Mouse (Mus musculus): ENCODE data around the gene Trip6. TPM values are rescaled to one million over a fixed set of nuclear protein-coding genes. Genes with fewer than 3 reads are reported as not detected.

Gene Trip6
- polyA plus RNA-seq (2015; fragmentation: Illumina TruSeq; extraction: RNeasy Lipid Tissue Mini Kit (QIAGEN cat#74804); ENCODE audit: low read depth, low replicate concordance), result 6.6 TPM

GRCm38 (mm10) chr5:137314193-137315083 lies at the start of gene Trip6:
Gene Trip6, minus strand, starts transcription at chr5:137314404.

GRCm38 (mm10) chr5:137349384-137350204 lies 35.4 kb upstream of the Trip6 start, which contains the start of gene Ephb4:
Gene Ephb4, plus strand, starts transcription at chr5:137350109.

GRCm38 (mm10) chr5:137333512-137334174 lies 19.4 kb upstream of the Trip6 start, which contains the start of gene Slc12a9:
Gene Slc12a9, minus strand, starts transcription at chr5:137333597.

GRCm38 (mm10) chr5:137307071-137307912 lies 6.9 kb downstream of the Trip6 start, which contains the start of gene Srrt:
Gene Srrt, minus strand, starts transcription at chr5:137307674.

GRCm38 (mm10) chr5:137293839-137294743 lies 20.1 kb downstream of the Trip6 start, which contains the start of gene Ufsp1:
Gene Ufsp1, plus strand, starts transcription at chr5:137294629.

GRCm38 (mm10) chr5:137287032-137287952 lies 26.9 kb downstream of the Trip6 start, which contains the start of gene Ache:
Gene Ache, plus strand, starts transcription at chr5:137287519.

Other genes starting within 250 kb of the Trip6 start
- 0.74 TPM for gene Serpine1, start 242.1 kb downstream of the Trip6 start, polyA plus RNA-seq (2015; fragmentation: Illumina TruSeq; extraction: RNeasy Lipid Tissue Mini Kit (QIAGEN cat#74804); ENCODE audit: low read depth, low replicate concordance)
- 2.6 TPM for gene Trim56, start 198.2 kb downstream of the Trip6 start, polyA plus RNA-seq (2015; fragmentation: Illumina TruSeq; extraction: RNeasy Lipid Tissue Mini Kit (QIAGEN cat#74804); ENCODE audit: low read depth, low replicate concordance)
- not detected for gene Muc3, start 165.1 kb downstream of the Trip6 start, polyA plus RNA-seq (2015; fragmentation: Illumina TruSeq; extraction: RNeasy Lipid Tissue Mini Kit (QIAGEN cat#74804); ENCODE audit: low read depth, low replicate concordance)
- gene Muc3a, start 102.0 kb downstream of the Trip6 start, polyA plus RNA-seq (2015; fragmentation: Illumina TruSeq; extraction: RNeasy Lipid Tissue Mini Kit (QIAGEN cat#74804); ENCODE audit: low read depth, low replicate concordance), result 6.5 TPM
- gene Ache, start 26.9 kb downstream of the Trip6 start, polyA plus RNA-seq (2015; fragmentation: Illumina TruSeq; extraction: RNeasy Lipid Tissue Mini Kit (QIAGEN cat#74804); ENCODE audit: low read depth, low replicate concordance), result 67.3 TPM
- gene Ufsp1, start 19.8 kb downstream of the Trip6 start, polyA plus RNA-seq (2015; fragmentation: Illumina TruSeq; extraction: RNeasy Lipid Tissue Mini Kit (QIAGEN cat#74804); ENCODE audit: low read depth, low replicate concordance), result 20.2 TPM
- gene Srrt, start 6.7 kb downstream of the Trip6 start, polyA plus RNA-seq (2015; fragmentation: Illumina TruSeq; extraction: RNeasy Lipid Tissue Mini Kit (QIAGEN cat#74804); ENCODE audit: low read depth, low replicate concordance), result 172 TPM
- 18.3 TPM for gene Slc12a9, start 19.2 kb upstream of the Trip6 start, polyA plus RNA-seq (2015; fragmentation: Illumina TruSeq; extraction: RNeasy Lipid Tissue Mini Kit (QIAGEN cat#74804); ENCODE audit: low read depth, low replicate concordance)
- gene Ephb4, start 35.7 kb upstream of the Trip6 start, polyA plus RNA-seq (2015; fragmentation: Illumina TruSeq; extraction: RNeasy Lipid Tissue Mini Kit (QIAGEN cat#74804); ENCODE audit: low read depth, low replicate concordance), result 3.3 TPM
- 0.09 TPM for gene Zan, start 162.7 kb upstream of the Trip6 start, polyA plus RNA-seq (2015; fragmentation: Illumina TruSeq; extraction: RNeasy Lipid Tissue Mini Kit (QIAGEN cat#74804); ENCODE audit: low read depth, low replicate concordance)
- gene Pop7, start 188.1 kb upstream of the Trip6 start, polyA plus RNA-seq (2015; fragmentation: Illumina TruSeq; extraction: RNeasy Lipid Tissue Mini Kit (QIAGEN cat#74804); ENCODE audit: low read depth, low replicate concordance), result 31.7 TPM
- gene Gigyf1, start 204.1 kb upstream of the Trip6 start, polyA plus RNA-seq (2015; fragmentation: Illumina TruSeq; extraction: RNeasy Lipid Tissue Mini Kit (QIAGEN cat#74804); ENCODE audit: low read depth, low replicate concordance), result 28.4 TPM
- not detected for gene Epo, start 218.8 kb upstream of the Trip6 start, polyA plus RNA-seq (2015; fragmentation: Illumina TruSeq; extraction: RNeasy Lipid Tissue Mini Kit (QIAGEN cat#74804); ENCODE audit: low read depth, low replicate concordance)
- 511 TPM for gene Gnb2, start 219.1 kb upstream of the Trip6 start, polyA plus RNA-seq (2015; fragmentation: Illumina TruSeq; extraction: RNeasy Lipid Tissue Mini Kit (QIAGEN cat#74804); ENCODE audit: low read depth, low replicate concordance)
- gene Actl6b, start 239.1 kb upstream of the Trip6 start, polyA plus RNA-seq (2015; fragmentation: Illumina TruSeq; extraction: RNeasy Lipid Tissue Mini Kit (QIAGEN cat#74804); ENCODE audit: low read depth, low replicate concordance), result 130 TPM